Mouse (Mus musculus) stomach, embryonic 16.5 days (tissue): ENCODE results near the gene Lsm4. TPM values are rescaled to one million over a fixed set of nuclear protein-coding genes. Genes with fewer than 3 reads are reported as not detected.

Experiments used
- ATAC-seq: fragments of 200-750 bp; cut with Nextera tagmentation; 2 replicates; pipeline ENCODE4 v1.8.0; 2017; ENCODE audit warnings: moderate number of reproducible peaks, moderate TSS enrichment; ENCODE audit not compliant: insufficient read depth, low FRiP score
- H3K27ac ChIP-seq: fragments of 300-500 bp; sonication (generic); 2 replicates; pipeline ENCODE4 v1.5.1; 2014; ENCODE audit warnings: low read length
- H3K27me3 ChIP-seq: fragments of 300-500 bp; sonication (generic); 2 replicates; pipeline ENCODE4 v1.6.1; 2014; ENCODE audit warnings: low read length, control low read depth, mixed read lengths; ENCODE audit not compliant: control insufficient read depth, insufficient read depth
- H3K36me3 ChIP-seq: fragments of 300-500 bp; sonication (generic); 2 replicates; pipeline ENCODE4 v1.6.1; 2014; ENCODE audit warnings: low read length; ENCODE audit not compliant: control insufficient read depth, insufficient read depth
- H3K4me1 ChIP-seq: fragments of 300-500 bp; sonication (generic); 2 replicates; pipeline ENCODE4 v1.6.1; 2014; ENCODE audit warnings: low read length, control low read depth, mixed read lengths; ENCODE audit not compliant: control insufficient read depth, insufficient read depth
- H3K4me2 ChIP-seq: fragments of 300-500 bp; sonication (generic); 2 replicates; pipeline ENCODE4 v1.6.1; 2014; ENCODE audit warnings: low read depth, low read length, mixed read lengths
- H3K4me3 ChIP-seq: fragments of 300-500 bp; sonication (generic); replicated peaks from 2 replicates; pipeline ENCODE4 v1.5.1; 2014; ENCODE audit warnings: mild to moderate bottlenecking, low read length
- H3K9ac ChIP-seq: fragments of 300-500 bp; sonication (generic); 2 replicates; pipeline ENCODE4 v1.6.1; 2014; ENCODE audit warnings: low read length
- H3K9me3 ChIP-seq: fragments of 300-500 bp; sonication (generic); replicated peaks from 2 replicates; pipeline ENCODE4 v1.6.1; 2016; ENCODE audit warnings: low read length, control low read depth; ENCODE audit not compliant: control insufficient read depth
- WGBS: fragments of 180-500 bp; shearing (Covaris S2); extraction: QIAGEN DNeasy Blood & Tissue Kit; methylation state at CpG from one replicate; pipeline ENCODE4 v1.1.7; 2014; 5-methylcytosine and 5-hydroxymethylcytosine counted together
- polyA plus RNA-seq: library from polyadenylated mRNA; unstranded; fragments of >200 nt; fragmentation: Nextera tagmentation; extraction: Ambion mirVana; gene quantifications from 2 replicates; pipeline ENCODE4 v1.2.1, GENCODE M21; 2015

The Lsm4 gene
- polyA plus RNA-seq, 1 experiment from 2014 or later: 173 TPM

DNA sequence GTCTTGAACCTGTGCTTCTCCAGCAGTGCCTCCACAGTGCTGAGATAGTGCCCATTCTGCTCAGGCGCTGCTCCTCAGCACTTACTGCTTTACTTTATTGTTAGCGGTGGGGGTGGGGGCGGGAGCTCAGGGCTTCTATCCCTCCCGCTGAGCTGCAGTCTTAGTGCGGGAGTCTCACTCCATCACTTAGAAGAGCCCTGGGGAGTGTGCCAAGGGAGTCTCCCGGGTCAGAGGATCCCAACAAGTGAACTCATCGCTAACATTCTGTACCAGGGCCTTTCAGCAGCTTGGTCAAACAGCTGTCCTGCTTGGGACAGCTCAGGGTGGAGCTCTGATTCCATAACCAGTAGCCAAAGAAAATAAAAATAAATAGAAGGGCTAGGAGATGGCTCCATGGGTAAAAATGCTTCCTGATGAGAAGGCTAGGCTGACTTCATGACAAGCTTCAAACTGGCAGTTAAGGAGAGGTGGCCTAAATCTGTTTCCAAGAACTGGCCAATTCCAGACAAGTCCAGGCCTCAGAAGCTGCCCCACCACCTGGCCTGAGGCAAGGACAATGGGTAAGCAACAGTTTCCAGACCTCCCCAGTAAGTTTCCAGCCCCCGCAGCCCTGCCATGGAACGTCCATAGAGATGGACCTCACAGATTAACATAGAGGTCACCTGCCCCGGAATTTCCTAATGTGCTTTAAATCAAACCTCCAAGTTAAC lies 1.3 kb upstream of the Lsm4 start:
- 58% methylated on average over 10 of the region's 10 CpGs for WGBS
- H3K4me2 ChIP-seq: no peak overlapping the region
- H3K4me1 ChIP-seq: peaks cover 23% of the 10 kb centered on the region
- no peak overlapping the region for H3K27ac ChIP-seq
- no peaks in the 10 kb centered on the region for H3K36me3 ChIP-seq
- no peak overlapping the region for H3K4me3 ChIP-seq
- no peaks in the 10 kb centered on the region for H3K9me3 ChIP-seq
- ATAC-seq: no peak
- no peak overlapping the region; the same call in 1 of the 2 replicates for H3K9ac ChIP-seq
- no peaks in the 10 kb centered on the region for H3K27me3 ChIP-seq

DNA sequence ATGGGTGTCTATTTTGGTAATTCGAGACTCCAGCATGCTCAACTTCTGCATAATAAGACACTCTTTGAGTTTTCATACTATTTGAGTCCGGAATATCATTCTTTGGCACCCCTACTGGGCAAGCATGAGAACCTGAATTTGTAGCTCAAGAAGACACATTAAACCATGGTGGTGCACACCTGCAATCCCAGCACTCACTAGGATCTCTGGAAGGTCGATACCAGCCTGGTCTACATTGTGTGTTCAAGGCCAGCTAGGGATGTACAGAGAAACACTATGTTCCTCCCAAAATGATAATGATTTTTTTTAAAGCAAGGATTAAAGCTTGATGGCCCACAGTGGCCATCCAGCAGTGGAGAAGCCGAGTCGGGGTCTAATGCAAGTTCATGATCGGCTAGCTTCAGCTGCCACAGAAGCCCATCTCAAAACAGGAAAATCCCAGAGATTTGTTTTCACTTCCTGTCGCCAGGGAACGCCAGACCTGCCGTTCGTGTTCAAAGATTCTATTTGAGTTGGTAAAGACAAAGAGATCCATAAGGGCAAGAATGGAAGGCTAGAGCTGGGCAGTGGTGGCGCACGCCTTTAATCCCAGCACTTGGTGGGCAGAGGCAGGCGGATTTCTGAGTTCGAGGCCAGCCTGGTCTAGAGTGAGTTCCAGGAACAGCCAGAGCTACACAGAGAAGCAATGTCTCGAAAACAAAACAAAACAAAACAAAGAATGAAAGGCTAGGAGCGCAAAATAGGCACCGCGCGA lies 546 bp upstream of the Lsm4 start:
- 35% methylated on average over 19 of the region's 19 CpGs for WGBS
- peak overlapping the region; percentile 82 for H3K27ac ChIP-seq
- no peaks in the 10 kb centered on the region for H3K27me3 ChIP-seq
- no peak for ATAC-seq
- H3K9me3 ChIP-seq: no peaks in the 10 kb centered on the region
- H3K4me2 ChIP-seq: peak overlapping the region; percentile 63
- peak overlapping the region; percentile 82 for H3K4me3 ChIP-seq
- 0 out of 2 replicates have a peak, but pooled peaks cover 1% of the 10 kb centered on the region for H3K36me3 ChIP-seq
- peaks cover 20% of the 10 kb centered on the region for H3K4me1 ChIP-seq
- peak overlapping the region; percentile 78 for H3K9ac ChIP-seq

DNA sequence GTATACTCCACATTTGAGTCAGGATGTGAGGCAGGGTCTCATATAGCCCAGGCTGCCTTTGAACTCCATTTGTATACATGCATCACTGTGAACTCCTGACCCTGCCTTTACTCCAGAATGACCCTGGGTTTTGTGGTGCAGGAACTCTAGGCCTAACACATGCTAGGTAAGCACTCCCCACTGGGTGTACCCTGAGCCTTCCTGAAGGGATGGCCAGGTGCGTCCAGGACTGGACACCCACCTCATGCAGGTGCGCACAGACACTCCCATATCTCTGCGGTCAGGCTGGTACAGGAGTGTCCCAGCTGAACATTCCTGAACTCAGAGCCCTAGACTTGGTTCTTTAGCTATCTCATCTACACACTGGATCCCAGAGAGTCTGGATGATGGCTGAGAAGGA lies 1.1 kb downstream of the Lsm4 start:
- Histone ChIP-seq H3K36me3 (0 out of 2 replicates have a peak, but pooled peaks cover 9% of the 10 kb centered on the region), H3K4me3 (peak overlapping the region; percentile 82), H3K4me2 (peak overlapping the region; percentile 66), H3K27me3 (no peaks in the 10 kb centered on the region), H3K27ac (peak overlapping the region; percentile 97), H3K9me3 (no peaks in the 10 kb centered on the region), H3K9ac (peak overlapping the region; percentile 87), H3K4me1 (peaks cover 27% of the 10 kb centered on the region)
- 71% methylated on average over 3 of the region's 3 CpGs for WGBS
- ATAC-seq: no peak

DNA sequence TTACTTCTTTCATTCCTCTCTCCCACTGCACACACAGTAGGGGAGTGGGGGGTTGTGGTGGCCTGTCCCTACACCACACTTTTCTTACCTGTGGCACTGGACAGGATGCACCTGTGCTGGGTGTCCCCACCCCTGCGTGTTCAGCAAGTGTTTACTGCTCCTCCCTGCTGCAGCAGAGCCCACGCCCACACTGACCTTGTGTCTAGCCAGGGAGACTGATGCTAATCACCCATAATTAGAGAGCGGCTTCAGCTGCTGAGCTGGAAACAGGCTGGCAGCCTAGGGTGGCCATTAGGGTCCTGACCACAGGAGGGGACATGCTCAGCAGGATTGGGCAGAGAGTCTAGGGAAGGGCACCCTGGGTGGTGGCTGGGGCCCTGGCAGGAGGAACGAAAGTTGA lies 1.7 kb downstream of the Lsm4 start:
- Histone ChIP-seq H3K36me3 (peaks cover 10% of the 10 kb centered on the region; the same call in 1 of the 2 replicates), H3K9me3 (no peaks in the 10 kb centered on the region), H3K4me2 (0 out of 2 replicates have a peak overlapping the region, but pooled peaks have one; percentile 66), H3K9ac (peak overlapping the region; percentile 87; the same call in 1 of the 2 replicates), H3K27ac (peak overlapping the region; percentile 97), H3K4me1 (peaks cover 32% of the 10 kb centered on the region), H3K4me3 (no peak overlapping the region), H3K27me3 (no peaks in the 10 kb centered on the region)
- ATAC-seq: no peak
- 60% methylated on average over 4 of the region's 4 CpGs for WGBS

DNA sequence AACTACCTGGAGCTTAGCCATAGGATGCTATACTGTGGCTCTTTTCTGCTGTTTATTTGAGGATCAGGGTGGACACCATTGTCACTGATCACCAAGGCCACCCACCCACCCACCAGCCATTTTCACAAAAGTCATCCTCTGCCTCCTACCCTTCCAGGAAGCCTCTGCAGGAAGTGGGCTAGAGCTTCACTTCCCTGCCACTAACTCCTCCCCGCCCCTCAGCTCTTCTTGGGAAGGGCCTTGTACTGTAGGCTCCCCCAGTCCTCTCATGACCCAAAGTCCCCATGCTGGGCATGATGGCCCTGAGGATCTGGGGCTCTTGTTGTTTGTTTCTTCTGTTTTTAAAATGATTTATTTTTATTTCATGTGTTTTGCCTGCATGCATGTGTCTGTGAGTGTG lies 2.3 kb downstream of the Lsm4 start:
- no peaks in the 10 kb centered on the region for H3K27me3 ChIP-seq
- 50% methylated on average over 1 of the region's 1 CpGs for WGBS
- no peak for ATAC-seq
- H3K9me3 ChIP-seq: no peaks in the 10 kb centered on the region
- H3K9ac ChIP-seq: no peak overlapping the region
- H3K4me2 ChIP-seq: no peak overlapping the region
- H3K4me3 ChIP-seq: no peak overlapping the region
- H3K4me1 ChIP-seq: peaks cover 34% of the 10 kb centered on the region
- H3K27ac ChIP-seq: peak overlapping the region; percentile 97; the same call in 1 of the 2 replicates
- H3K36me3 ChIP-seq: peaks cover 12% of the 10 kb centered on the region; the same call in 1 of the 2 replicates

DNA sequence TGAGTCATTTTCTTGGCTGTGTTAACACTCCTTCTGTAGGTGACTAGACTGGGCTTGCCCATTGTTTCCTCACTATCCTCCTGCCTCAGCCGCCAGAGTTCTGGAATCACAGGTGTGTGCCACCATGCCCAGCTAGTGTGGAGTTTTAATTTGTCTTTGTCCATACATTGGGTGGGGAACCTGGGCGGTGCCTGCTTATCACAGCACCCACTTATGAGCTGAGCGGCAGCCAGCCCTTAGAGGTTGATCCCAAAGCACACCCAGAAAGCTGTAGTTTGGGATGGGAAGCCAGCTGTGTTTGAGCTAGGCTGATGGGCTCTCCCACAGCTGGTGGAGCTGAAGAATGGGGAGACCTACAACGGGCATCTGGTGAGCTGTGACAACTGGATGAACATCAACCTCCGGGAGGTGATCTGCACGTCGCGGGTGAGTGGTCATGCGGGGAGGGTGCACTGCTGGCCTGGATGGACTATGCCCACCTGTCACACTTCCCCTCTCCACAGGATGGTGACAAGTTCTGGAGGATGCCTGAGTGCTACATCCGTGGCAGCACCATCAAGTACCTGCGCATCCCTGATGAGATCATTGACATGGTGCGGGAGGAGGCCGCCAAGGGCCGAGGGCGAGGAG lies 4.5 kb downstream of the Lsm4 start:
- H3K4me2 ChIP-seq: no peak overlapping the region
- no peaks in the 10 kb centered on the region for H3K27me3 ChIP-seq
- H3K27ac ChIP-seq: no peak overlapping the region
- H3K4me1 ChIP-seq: peaks cover 42% of the 10 kb centered on the region
- no peaks in the 10 kb centered on the region for H3K9me3 ChIP-seq
- WGBS: 87% methylated on average over 15 of the region's 15 CpGs
- no peak for ATAC-seq
- peaks cover 12% of the 10 kb centered on the region; the same call in 1 of the 2 replicates for H3K36me3 ChIP-seq
- no peak overlapping the region for H3K9ac ChIP-seq
- no peak overlapping the region for H3K4me3 ChIP-seq

DNA sequence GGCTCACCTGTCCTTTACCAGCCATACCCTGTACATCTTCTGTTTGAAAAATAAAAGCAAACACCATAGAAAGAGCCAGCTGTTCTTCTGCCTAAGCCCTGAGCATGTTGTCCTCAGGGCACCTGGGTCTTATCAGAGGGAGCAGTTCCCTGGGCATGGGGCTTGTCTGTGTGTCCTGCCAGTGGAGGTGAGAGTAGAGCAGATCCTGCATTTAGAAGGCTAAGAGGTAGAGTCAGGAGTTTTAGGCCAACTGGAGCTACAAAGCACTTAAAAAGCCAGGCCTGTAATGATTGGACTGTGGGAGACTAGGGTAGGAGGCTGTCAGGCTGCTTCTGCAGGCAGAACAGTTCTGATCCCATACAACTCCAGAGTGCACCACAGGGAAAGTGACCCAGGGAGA lies 5.6 kb downstream of the Lsm4 start:
- H3K27me3 ChIP-seq: no peaks in the 10 kb centered on the region
- no peaks in the 10 kb centered on the region for H3K9me3 ChIP-seq
- H3K4me3 ChIP-seq: no peak overlapping the region
- no peak for ATAC-seq
- peak overlapping the region; percentile 83 for H3K27ac ChIP-seq
- H3K9ac ChIP-seq: no peak overlapping the region
- no peak overlapping the region for H3K4me2 ChIP-seq
- peaks cover 12% of the 10 kb centered on the region; the same call in 1 of the 2 replicates for H3K36me3 ChIP-seq
- peaks cover 41% of the 10 kb centered on the region for H3K4me1 ChIP-seq

DNA sequence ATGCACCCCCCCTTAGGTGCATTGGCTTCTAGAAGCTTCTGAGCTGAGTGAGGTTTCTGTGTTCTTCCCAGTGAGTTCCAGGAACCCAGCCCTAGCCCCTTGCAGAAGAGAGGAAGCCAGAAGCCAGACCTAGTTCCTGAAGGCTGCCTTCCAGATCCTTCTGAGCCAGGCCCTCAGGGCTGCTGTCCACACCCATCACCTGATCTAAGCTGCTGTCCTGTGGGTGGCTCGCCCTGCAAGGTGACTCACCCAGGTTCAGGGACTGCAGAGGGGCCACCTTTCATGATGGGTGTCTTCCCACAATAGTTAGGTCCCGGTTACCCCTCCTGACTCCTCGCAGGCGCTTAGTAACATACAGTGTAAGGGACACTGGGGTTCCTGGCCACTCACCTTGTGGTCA lies 6.4 kb downstream of the Lsm4 start:
- H3K27ac ChIP-seq: peak overlapping the region; percentile 83
- peaks cover 34% of the 10 kb centered on the region for H3K4me1 ChIP-seq
- 0 out of 2 replicates have a peak overlapping the region, but pooled peaks have one; percentile 8 for H3K9ac ChIP-seq
- no peak for ATAC-seq
- 82% methylated on average over 4 of the region's 4 CpGs for WGBS
- no peaks in the 10 kb centered on the region for H3K9me3 ChIP-seq
- peaks cover 12% of the 10 kb centered on the region; the same call in 1 of the 2 replicates for H3K36me3 ChIP-seq
- H3K4me2 ChIP-seq: no peak overlapping the region
- no peak overlapping the region for H3K4me3 ChIP-seq
- no peaks in the 10 kb centered on the region for H3K27me3 ChIP-seq
